Mouse (Mus musculus) heart, embryonic 13.5 days (tissue): ENCODE results near the gene Lman1l. TPM values are rescaled to one million over a fixed set of nuclear protein-coding genes. Genes with fewer than 3 reads are reported as not detected.

Experiments
- ATAC-seq: fragments of 200-750 bp; cut with Nextera tagmentation; 2 replicates; pipeline ENCODE4 v1.8.0; 2017; ENCODE audit warnings: moderate TSS enrichment; ENCODE audit not compliant: insufficient number of reproducible peaks, low FRiP score, low TSS enrichment; ENCODE audit errors: extremely low read depth
- H3K27ac ChIP-seq: fragments of 300-500 bp; sonication (generic); replicated peaks from 2 replicates; pipeline ENCODE4 v1.5.1; 2015; ENCODE audit warnings: moderate library complexity, mild to moderate bottlenecking, inconsistent platforms
- H3K27me3 ChIP-seq: fragments of 300-500 bp; sonication (generic); replicated peaks from 2 replicates; pipeline ENCODE4 v1.6.1; 2015; ENCODE audit warnings: mild to moderate bottlenecking, inconsistent platforms
- H3K36me3 ChIP-seq: fragments of 300-500 bp; sonication (generic); 2 replicates; pipeline ENCODE4 v1.6.1; 2015; ENCODE audit warnings: mild to moderate bottlenecking, inconsistent platforms
- H3K4me1 ChIP-seq: fragments of 300-500 bp; sonication (generic); 2 replicates; pipeline ENCODE4 v1.6.1; 2015; ENCODE audit warnings: inconsistent platforms
- H3K4me2 ChIP-seq: fragments of 300-500 bp; sonication (generic); 2 replicates; pipeline ENCODE4 v1.6.1; 2015; ENCODE audit warnings: inconsistent platforms, mild to moderate bottlenecking, moderate library complexity
- H3K4me3 ChIP-seq: fragments of 300-500 bp; sonication (generic); 2 replicates; pipeline ENCODE4 v1.5.1; 2015; ENCODE audit warnings: moderate library complexity, mild to moderate bottlenecking, inconsistent platforms
- H3K9ac ChIP-seq: fragments of 300-500 bp; sonication (generic); 2 replicates; pipeline ENCODE4 v1.6.1; 2015; ENCODE audit warnings: inconsistent platforms, mild to moderate bottlenecking, moderate library complexity
- H3K9me3 ChIP-seq: fragments of 300-500 bp; sonication (generic); 2 replicates; pipeline ENCODE4 v1.6.1; 2016; ENCODE audit warnings: inconsistent platforms
- WGBS: fragments of 180-500 bp; shearing (Covaris S2); methylation state at CpG from one replicate; pipeline ENCODE4 v1.1.7; 2015; ENCODE audit warnings: mixed read lengths; 5-methylcytosine and 5-hydroxymethylcytosine counted together
- polyA plus RNA-seq: library from polyadenylated mRNA; unstranded; fragments of >200 nt; fragmentation: Nextera tagmentation; extraction: Ambion mirVana; gene quantifications from 2 replicates; pipeline ENCODE4 v1.2.1, GENCODE M21; 2015

The Lman1l gene
- polyA plus RNA-seq, 1 experiment from 2014 or later, result not detected

GRCm38 (mm10) chr9:57656631-57657350 is 36.2 kb upstream of the Lman1l start:
- H3K27me3 ChIP-seq, result peaks cover 32% of the 10 kb centered on the region
- no peak overlapping the region for H3K4me3 ChIP-seq
- 74% methylated on average over 19 of the region's 19 CpGs for WGBS
- no peak overlapping the region for H3K27ac ChIP-seq
- peaks cover 4% of the 10 kb centered on the region for H3K4me1 ChIP-seq
- no peaks in the 10 kb centered on the region for H3K9me3 ChIP-seq
- ATAC-seq, result no peak
- no peaks in the 10 kb centered on the region for H3K36me3 ChIP-seq
- H3K4me2 ChIP-seq, result no peak overlapping the region
- H3K9ac ChIP-seq, result no peak overlapping the region

GRCm38 (mm10) chr9:57655749-57656148 is 35.2 kb upstream of the Lman1l start:
- H3K4me1 ChIP-seq, result peaks cover 8% of the 10 kb centered on the region
- H3K27ac ChIP-seq, result no peak overlapping the region
- peaks cover 32% of the 10 kb centered on the region for H3K27me3 ChIP-seq
- peak overlapping the region; percentile 77 for H3K9ac ChIP-seq
- no peaks in the 10 kb centered on the region for H3K9me3 ChIP-seq
- ATAC-seq, result peak; percentile 81; the same call in 1 of the 2 replicates
- H3K4me3 ChIP-seq, result peak overlapping the region; percentile 30
- H3K4me2 ChIP-seq, result peak overlapping the region; percentile 66
- H3K36me3 ChIP-seq, result no peaks in the 10 kb centered on the region
- WGBS, result 3% methylated on average over 11 of the region's 11 CpGs

GRCm38 (mm10) chr9:57654966-57655365 is 34.4 kb upstream of the Lman1l start:
- Histone ChIP-seq H3K27ac (no peak overlapping the region), H3K4me2 (no peak overlapping the region), H3K4me1 (peaks cover 10% of the 10 kb centered on the region), H3K36me3 (no peaks in the 10 kb centered on the region), H3K4me3 (no peak overlapping the region), H3K27me3 (peaks cover 32% of the 10 kb centered on the region), H3K9ac (no peak overlapping the region), H3K9me3 (no peaks in the 10 kb centered on the region)
- ATAC-seq, result no peak
- WGBS, result 91% methylated on average over 1 of the region's 1 CpGs

- Histone ChIP-seq H3K27me3 (peaks cover 32% of the 10 kb centered on the region), H3K4me1 (peaks cover 10% of the 10 kb centered on the region), H3K4me3 (no peak within 1 kb of the TSS), H3K27ac (no peak within 1 kb of the TSS), H3K9ac (peak within 1 kb of the TSS; percentile 37; the same call in 1 of the 2 replicates), H3K36me3 (no peaks in the 10 kb centered on the region), H3K9me3 (no peaks in the 10 kb centered on the region), H3K4me2 (no peak within 1 kb of the TSS)
- WGBS, result 59% methylated on average over 5 of the region's 5 CpGs
- no peak for ATAC-seq
Measured at GRCm38 (mm10) chr9:57653283-57653682, 32.7 kb upstream of the Lman1l start, which contains the start of gene Csk. TSS of gene Csk (minus strand) at chr9:57653631.

DNA sequence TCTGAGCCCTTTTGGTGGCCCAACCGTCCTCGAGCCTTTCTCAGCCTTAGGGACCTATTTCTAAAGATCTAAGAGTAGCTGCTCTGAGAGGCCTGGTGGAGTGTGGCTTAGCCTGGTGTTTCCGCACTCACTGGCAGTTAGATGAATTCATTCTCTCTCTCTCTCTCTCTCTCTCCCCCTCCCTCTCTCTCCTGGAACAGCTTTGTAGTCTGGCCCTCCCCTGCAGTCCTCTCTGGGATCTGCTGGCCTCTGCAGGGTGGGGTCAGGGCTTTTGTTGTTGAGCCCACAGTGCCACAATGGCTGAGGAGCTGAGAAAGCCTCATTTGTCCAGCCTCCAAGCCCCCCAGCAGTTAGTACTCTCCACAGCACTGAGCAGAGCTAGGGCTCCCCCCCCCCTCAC is 32.3 kb upstream of the Lman1l start:
- no peaks in the 10 kb centered on the region for H3K36me3 ChIP-seq
- WGBS, result 57% methylated on average over 3 of the region's 3 CpGs
- peak overlapping the region; percentile 37; the same call in 1 of the 2 replicates for H3K9ac ChIP-seq
- no peak overlapping the region for H3K4me2 ChIP-seq
- peaks cover 10% of the 10 kb centered on the region for H3K4me1 ChIP-seq
- no peak overlapping the region for H3K27ac ChIP-seq
- ATAC-seq, result no peak
- H3K4me3 ChIP-seq, result no peak overlapping the region
- no peaks in the 10 kb centered on the region for H3K9me3 ChIP-seq
- H3K27me3 ChIP-seq, result peaks cover 32% of the 10 kb centered on the region

GRCm38 (mm10) chr9:57652351-57652750 is 31.8 kb upstream of the Lman1l start:
- 77% methylated on average over 9 of the region's 9 CpGs for WGBS
- ATAC-seq, result no peak
- Histone ChIP-seq H3K27me3 (peaks cover 32% of the 10 kb centered on the region), H3K4me1 (peaks cover 10% of the 10 kb centered on the region), H3K27ac (no peak overlapping the region), H3K9ac (no peak overlapping the region), H3K9me3 (no peaks in the 10 kb centered on the region), H3K4me3 (no peak overlapping the region), H3K4me2 (no peak overlapping the region), H3K36me3 (no peaks in the 10 kb centered on the region)

GRCm38 (mm10) chr9:57650786-57651311 is 30.3 kb upstream of the Lman1l start:
- ATAC-seq, result no peak
- 24% methylated on average over 6 of the region's 6 CpGs for WGBS
- Histone ChIP-seq H3K9ac (0 out of 2 replicates have a peak overlapping the region, but pooled peaks have one; percentile 33), H3K4me3 (no peak overlapping the region), H3K27ac (no peak overlapping the region), H3K9me3 (no peaks in the 10 kb centered on the region), H3K36me3 (no peaks in the 10 kb centered on the region), H3K4me2 (no peak overlapping the region), H3K27me3 (peaks cover 32% of the 10 kb centered on the region), H3K4me1 (peaks cover 8% of the 10 kb centered on the region)

GRCm38 (mm10) chr9:57650130-57650785 is 29.7 kb upstream of the Lman1l start:
- ATAC-seq, result no peak
- peaks cover 31% of the 10 kb centered on the region for H3K27me3 ChIP-seq
- no peak overlapping the region for H3K4me2 ChIP-seq
- 0 out of 2 replicates have a peak overlapping the region, but pooled peaks have one; percentile 33 for H3K9ac ChIP-seq
- H3K4me3 ChIP-seq, result no peak overlapping the region
- H3K9me3 ChIP-seq, result no peaks in the 10 kb centered on the region
- H3K36me3 ChIP-seq, result no peaks in the 10 kb centered on the region
- H3K27ac ChIP-seq, result no peak overlapping the region
- peaks cover 10% of the 10 kb centered on the region; the same call in 1 of the 2 replicates for H3K4me1 ChIP-seq
- 78% methylated on average over 6 of the region's 6 CpGs for WGBS

GRCm38 (mm10) chr9:57647286-57648108 is 26.9 kb upstream of the Lman1l start:
- no peak overlapping the region for H3K27ac ChIP-seq
- H3K27me3 ChIP-seq, result peaks cover 4% of the 10 kb centered on the region; the same call in 1 of the 2 replicates
- 0 out of 2 replicates have a peak, but pooled peaks cover 4% of the 10 kb centered on the region for H3K36me3 ChIP-seq
- H3K9me3 ChIP-seq, result no peaks in the 10 kb centered on the region
- WGBS, result 56% methylated on average over 4 of the region's 4 CpGs
- H3K9ac ChIP-seq, result no peak overlapping the region
- no peak for ATAC-seq
- H3K4me3 ChIP-seq, result no peak overlapping the region
- peaks cover 31% of the 10 kb centered on the region for H3K4me1 ChIP-seq
- H3K4me2 ChIP-seq, result no peak overlapping the region

- WGBS, result 70% methylated on average over 12 of the region's 12 CpGs
- H3K27ac ChIP-seq, result no peak overlapping the region
Measured at GRCm38 (mm10) chr9:57646551-57647103, 26.1 kb upstream of the Lman1l start.

More at GRCm38 (mm10) chr9:57646551-57647103, 26.1 kb upstream of the Lman1l start:
- H3K36me3 ChIP-seq, result peaks cover 11% of the 10 kb centered on the region
- H3K9ac ChIP-seq, result no peak overlapping the region
- peaks cover 40% of the 10 kb centered on the region for H3K4me1 ChIP-seq
- H3K9me3 ChIP-seq, result no peaks in the 10 kb centered on the region
- H3K4me3 ChIP-seq, result no peak overlapping the region
- no peak for ATAC-seq
- no peaks in the 10 kb centered on the region for H3K27me3 ChIP-seq
- H3K4me2 ChIP-seq, result no peak overlapping the region
